Mouse (Mus musculus): ENCODE results near the gene Iffo2.
"Not testable (repeated sequence)": the region's sequence is repeated elsewhere in the genome, so short reads cannot be mapped to it uniquely, and the experiment has no call there.

Iffo2 gene

DNA sequence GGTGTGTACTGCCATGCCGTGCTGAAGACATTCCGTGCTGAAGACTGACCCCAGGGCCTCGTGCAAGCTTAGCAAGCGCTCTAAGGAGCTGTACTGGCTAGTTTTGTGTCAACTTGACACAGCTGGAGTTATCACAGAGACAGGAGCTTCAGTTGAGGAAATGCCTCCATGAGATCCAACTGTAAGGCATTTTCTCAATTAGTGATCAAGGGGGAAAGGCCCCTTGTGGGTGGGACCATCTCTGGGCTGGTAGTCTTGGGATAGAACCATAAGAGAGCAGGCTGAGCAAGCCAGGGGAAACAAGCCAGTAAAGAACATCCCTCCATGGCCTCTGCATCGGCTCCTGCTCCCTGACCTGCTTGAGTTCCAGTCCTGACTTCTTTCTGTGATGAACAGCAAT, at the start of gene Iffo2:
TSS of gene Iffo2 (plus strand) at position 301 of the 400 bp plus-strand sequence.
- not testable (repeated sequence) for DNase-seq (ENCODE audit: low spot score)

DNA sequence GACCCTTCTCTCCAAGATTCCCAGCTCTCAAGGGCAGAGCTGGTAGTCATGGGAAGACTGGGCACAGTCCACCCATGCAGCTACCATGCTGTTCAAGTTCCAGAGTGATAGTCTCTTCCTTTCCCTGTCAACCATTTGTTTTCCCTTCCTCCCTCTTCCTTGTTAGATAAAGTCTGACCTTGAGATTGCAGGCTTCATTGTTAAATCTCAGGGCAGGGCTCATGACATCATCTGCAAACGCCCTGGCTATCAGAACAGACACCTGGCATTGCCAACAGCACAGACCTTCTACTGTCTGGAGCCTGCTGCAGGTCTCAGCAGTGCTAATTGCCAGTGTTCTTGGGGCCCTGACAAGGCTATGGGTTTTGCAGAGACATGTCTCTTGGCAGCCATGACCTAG, 48.9 kb upstream of the Iffo2 start:
- DNase-seq (ENCODE audit: low spot score): no peak

DNA sequence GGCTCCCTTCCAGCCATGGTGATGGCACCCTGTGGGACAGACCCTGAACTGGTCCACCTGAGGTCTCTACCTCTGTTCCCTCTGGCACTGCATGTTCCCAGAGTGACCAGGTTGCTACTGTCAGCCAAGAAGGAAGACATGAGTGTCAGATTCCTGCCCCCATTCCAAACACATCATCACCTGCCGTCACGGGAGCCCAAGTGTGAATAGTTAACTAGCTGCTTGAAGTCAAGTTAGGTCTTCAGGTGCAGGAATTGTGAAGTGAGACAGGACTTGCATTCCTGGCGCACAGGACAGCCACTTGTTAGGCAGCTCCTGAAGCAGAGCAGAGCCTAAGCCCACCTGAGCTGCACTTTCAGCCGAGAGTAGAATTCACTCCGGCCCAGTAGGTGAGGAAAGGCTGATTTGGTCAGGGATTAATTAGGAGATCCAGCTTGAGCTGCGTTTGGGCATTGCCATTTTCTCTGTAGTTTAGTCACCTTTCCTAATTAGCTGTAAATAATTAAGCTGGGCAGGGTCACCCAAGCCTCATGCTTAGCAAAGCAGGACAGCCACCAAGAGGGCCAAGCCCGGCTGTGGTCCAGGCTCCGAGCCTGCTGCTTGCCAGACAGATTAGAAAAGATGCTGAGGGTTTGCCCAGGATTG, 46.8 kb upstream of the Iffo2 start:
- DNase-seq (ENCODE audit: low spot score): no peak

DNA sequence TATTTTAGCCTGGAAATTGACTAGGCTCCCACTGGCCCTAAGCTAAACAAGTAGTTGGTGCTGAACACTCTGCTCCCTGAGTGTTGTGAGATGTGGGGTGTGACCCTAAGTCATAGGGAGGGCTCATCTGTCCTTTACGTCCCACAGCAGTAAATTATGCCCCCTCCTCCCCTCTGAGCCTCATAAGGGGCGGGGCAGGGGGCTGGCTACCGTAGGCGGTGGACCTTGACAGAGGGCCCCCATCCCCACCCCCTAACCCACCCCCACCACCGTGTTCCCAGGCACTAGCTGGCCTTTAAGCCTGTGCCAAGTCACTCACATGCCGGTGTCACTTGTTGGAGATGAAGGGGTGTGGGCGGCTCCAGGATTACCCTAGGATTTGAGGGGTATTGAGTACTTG, 45.9 kb upstream of the Iffo2 start:
- DNase-seq (ENCODE audit: low spot score): no peak

DNA sequence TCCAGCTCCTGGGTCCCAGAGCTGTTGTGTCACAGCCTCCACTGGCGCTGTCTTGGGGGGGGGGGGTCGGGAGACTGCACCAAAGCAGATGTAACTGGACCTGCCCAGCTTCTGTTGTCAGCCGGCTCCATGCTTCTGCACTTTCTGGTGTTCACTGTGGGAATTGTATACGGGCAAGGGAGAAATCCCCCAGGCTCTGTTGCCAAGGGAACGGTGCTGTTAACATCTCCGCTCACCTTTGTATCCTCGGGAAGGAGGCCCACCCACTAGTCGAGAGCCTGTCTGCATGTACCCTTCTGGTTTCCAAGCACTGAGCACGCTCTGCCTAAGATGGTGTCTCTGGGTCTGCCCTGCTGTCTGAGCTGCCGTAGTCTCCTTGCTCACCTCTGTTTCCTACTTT, 43.3 kb upstream of the Iffo2 start:
- DNase-seq (ENCODE audit: low spot score): no peak

DNA sequence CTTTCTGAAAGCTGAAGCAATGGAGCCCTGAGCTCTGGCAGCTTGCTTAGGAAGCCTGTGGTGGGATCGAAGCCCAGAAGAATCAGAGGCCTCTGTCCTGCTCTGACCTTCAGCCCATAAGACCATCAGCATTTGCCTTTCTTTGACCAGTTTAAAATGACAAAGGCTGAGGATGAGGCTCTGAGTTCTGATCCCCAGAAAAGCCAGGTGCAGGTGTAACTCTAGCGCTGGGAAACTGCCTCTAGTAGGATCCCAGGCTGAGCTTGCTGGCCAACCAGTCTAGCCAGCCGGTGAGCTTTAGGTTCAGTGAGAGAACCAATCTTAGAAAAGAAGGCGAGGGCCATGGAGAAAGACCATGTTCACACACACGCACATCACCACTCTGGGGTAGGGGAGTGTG, 42.0 kb upstream of the Iffo2 start:
- no peak for DNase-seq (ENCODE audit: low spot score)

DNA sequence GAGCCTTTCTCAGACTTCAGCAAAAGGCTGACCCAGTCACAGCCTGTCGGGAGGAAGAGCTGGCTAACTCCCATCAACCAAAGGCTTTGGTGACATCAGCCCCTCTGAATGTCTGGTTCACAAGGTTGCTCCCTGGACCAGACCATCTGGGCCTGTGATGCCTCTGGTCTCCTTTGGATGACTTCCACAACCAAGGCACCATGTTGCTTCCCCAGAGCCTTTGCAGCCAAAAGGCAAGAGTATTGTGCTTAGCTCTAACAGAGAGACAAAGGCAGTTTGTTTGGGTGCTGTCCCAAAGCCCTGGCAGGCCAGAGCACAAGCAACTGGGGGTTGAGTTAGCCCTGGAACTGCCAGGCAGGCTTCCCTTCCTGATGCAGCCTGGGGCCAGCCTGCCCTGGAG, 40.4 kb upstream of the Iffo2 start:
- peak; percentile 59 for DNase-seq (ENCODE audit: low spot score)

DNA sequence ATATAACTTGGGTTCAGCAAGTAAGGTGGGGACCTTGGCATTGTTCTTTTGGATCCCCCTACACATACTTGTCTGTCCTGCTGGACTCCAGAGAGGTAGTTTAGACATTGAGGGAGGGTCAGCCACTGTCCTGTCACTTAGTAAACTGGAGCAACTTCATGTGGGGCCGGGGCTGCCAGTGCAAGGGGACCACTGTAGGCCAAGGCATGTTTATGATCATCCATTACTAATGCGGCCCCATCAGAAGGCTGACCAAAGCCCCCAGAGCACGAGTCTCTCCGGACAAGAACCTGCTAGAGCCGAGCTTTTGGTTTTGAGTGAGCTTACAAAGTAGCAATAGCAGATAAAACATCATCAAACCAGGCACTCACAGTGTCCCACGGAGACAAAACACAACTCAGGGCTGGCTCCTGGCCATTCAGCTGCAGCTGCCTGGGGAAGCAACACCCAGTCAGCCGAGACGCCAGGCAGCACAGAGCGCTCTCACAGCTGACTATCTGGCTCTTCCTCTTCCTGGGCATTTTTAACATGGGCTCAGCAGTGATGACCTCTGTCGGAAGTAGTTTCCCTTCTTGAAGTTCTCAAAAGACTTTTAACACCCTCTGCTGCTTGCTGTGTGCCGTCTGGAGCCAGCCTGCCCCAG, 39.8 kb upstream of the Iffo2 start:
- DNase-seq (ENCODE audit: low spot score): peak; percentile 75

DNA sequence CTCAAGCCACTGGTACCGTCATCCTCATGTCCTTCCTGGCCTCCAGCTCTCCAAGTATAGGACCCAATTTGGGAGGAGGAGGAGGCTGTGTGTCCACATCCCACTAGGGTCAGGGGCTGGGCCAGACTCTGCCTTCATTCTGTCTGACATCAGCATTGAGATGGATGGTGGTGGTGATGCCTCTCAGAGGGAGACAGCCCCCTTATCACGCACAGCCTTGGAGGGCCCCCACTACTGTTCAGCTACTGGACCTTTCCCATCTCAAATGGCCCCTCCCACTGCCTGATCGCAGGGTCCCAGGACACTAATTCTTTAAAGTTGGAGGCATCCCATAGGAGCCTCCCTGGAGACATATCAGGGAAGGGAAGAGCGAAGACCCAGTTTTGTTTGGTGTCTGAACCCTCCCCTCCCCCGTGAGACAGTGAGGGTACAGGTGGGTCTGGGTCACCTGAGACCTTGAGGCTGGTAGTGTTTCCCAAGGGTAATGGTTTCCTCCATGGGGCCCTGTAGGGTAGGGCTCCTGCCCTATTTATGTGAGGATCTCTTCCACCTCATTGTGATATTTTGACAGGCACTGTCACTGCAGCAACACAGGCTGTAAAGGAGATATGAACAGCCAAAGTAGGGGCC, 38.7 kb upstream of the Iffo2 start:
- DNase-seq (ENCODE audit: low spot score): no peak

DNA sequence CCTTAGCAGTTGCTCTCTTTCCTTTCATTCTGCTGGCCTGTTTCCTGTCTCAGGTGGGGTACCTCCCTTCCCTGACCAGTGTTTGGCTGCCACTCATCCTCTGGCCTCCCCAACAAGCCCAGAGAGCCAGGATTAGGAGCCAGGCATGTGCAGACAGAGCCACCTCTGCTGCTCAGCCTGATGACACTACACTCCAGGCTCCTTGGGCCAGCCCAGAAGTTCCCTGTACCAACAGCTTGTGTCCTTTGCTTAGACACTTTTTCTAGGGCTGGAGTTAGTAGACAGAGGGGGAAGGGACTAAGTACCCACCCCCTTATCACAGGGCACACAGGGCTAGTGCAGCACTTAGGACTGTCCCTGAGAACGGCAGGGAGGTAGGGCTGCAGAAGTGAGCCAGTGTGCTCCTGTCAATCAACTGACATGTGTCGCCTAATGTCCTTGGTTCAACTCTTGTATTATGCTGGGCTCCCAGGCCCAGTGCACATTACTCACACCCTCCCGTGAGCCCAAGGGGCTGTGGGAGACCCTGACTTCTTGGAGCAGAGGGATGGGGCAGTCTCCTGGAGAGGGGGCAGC, 38.0 kb upstream of the Iffo2 start:
- no peak for DNase-seq (ENCODE audit: low spot score)

DNA sequence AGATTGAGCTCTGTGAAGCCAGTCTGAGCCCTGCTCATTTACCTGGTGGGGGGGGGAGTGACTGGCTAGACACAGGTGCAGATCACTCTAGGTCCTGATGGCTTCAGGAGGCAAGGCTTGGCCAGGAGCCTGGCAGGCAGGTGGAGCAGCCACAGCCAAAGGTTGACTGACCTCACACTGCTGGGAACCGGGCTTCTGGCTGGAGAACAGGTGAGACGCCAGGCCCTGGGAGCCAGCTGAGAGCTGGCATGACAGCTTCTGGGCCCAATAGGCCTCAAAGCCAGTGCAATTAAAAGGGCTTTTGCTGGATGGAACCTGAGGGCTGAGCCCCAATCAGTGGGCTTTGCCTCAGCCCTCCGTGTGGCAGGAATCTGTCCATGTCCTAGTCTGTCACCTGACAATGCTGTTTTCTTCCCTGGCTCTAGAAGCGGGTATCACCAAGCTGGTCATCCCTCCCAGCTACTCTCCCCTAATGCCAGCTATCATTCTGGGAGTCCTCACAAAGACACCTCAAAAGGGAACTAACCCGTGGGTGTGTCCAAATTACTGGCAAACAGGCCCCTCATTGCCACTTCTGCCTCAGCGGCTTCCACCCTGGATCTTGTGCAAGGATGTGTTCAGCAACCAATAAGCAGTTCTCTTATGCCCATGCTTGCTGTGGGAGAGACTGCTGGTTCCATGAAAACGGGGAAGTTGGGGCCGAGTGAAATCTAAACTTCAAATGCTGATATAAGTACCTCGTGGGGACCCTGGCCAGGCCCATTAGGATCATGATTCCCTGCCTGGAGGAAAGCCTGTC, 36.9 kb upstream of the Iffo2 start:
- DNase-seq (ENCODE audit: low spot score): no peak

DNA sequence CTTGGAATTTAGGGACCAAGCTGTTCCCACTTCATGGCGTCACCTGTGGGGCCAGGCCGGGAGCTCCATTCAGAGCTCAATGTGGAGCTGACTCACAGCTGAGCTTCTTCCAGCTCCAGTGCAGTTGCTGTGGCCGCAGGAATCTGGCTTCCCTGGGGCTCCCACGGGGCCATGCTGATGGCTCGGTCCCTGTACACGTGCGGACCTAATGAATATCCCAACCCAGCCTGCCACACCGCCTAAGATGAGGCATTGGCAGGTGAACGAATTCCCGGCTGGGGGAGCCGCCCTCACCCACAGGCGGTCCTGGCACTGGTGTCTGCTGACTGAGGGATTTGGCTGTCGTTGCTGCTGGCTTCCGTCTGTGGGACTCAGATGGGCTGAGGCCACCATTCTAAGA, 29.5 kb upstream of the Iffo2 start:
- DNase-seq (ENCODE audit: low spot score): peak; percentile 46

DNA sequence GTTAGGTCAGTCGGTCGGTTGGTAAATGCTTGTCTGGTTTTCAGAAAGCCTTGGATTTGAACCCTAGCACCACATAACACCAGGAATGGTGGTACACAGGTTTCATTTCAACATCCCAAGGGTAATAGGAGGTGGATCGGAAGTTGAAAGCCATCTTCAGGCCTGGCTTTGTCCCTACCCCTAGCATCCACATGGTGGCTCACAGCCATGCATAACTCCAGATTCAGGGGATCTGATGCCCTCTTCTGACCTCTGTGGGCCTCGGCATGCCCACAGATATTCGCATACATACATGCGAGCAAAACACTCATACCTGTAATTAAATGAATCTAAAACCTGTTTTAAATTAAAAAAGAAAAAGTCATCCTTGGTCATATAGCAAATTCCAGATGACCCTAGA, 28.6 kb upstream of the Iffo2 start:
- DNase-seq (ENCODE audit: low spot score): no peak

DNA sequence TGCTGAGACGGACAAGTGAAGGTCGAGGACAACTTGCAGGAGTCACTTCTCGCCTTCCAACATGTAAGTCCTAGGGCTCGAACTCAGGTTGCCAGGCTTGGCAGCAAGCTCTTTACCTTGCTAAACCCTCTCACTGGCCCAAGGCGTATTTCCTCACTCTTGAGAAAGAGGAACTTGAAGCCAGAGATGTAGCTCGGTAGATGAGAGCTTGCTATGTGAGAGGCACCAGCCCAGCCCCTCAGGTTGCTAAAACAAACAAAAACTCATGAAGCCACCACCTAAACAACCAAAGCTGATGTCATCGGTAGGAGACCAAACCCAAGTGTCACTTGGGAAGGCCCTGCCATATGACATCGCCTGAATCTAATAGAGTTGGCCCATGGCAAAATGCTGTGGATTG, 26.4 kb upstream of the Iffo2 start:
- no peak for DNase-seq (ENCODE audit: low spot score)

DNA sequence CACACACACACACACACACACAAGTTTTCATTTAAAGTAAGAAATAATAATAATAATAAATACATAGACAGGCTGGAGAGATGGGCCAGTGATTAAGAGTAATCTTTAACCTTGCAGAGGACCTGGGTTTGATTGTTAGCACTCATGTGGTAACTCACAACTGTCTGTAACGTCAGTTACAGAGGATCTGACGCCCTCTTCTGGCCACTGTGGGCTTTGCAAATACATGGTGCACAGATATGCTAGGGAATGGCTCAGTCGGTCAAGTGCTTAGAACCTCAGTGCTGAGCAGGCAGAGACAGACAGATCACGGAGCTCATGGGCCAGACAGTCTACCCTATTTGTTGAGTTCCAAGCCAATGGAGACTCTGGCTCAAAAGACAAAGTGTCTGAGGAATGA, 24.6 kb upstream of the Iffo2 start:
- no peak for DNase-seq (ENCODE audit: low spot score)

DNA sequence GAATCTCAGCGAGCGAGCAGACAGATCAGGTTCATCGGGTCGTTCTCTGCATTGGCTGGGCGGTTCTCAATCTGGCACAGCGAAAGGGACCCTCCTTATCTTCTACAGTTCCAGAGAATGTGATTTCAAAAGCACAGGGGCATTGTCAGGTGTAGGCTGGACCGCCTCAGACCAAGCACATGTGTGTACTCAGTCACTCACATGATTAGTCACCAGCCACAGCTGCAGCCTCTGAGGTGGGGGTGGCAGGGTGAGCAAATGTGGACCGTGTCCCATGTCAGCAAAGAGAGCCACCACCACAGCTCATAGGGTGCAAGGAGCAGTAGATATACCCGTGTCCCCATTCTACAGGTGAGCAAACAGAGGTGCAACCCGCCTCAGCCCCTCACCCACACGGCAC, 23.6 kb upstream of the Iffo2 start:
- no peak for DNase-seq (ENCODE audit: low spot score)

DNA sequence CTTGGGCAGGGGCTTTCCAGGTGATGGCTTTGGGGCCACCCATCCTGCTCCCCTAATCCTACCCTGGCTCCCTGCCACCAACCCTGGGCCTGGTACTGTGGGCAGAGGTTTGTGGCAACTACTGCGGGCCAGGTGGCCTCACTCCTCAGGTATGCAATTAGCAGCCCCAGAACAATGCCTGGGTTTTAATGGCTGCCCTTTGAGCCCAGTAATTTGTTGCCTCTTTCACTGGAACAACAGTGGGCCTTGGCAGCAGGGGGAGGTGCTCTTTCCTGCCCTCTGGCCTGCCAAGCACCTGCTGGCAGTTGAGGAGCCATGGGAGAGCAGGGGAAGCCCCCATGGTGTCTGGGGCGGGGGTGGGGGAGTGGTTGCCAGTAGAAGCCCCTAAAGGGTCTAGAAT, 21.3 kb upstream of the Iffo2 start:
- no peak for DNase-seq (ENCODE audit: low spot score)

DNA sequence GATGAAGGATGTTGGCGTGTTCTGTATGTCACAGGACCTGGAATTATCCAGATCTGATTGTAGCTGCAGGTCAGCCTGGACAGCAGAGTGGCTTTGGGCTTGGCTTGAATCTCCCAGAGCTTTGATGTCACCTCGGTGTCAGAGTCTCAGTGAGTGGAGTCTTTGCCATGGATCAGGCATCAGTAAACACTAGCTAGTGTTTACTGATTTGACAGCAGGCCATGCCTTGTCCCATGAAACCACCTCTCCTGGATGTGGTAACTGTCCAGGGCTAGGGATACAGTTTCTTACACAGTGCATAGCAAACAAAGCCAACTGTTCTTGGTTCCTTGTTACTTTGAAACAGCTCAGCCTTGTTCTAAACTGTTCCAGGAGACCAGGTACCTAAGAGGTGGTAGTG, 18.8 kb upstream of the Iffo2 start:
- DNase-seq (ENCODE audit: low spot score): no peak

DNA sequence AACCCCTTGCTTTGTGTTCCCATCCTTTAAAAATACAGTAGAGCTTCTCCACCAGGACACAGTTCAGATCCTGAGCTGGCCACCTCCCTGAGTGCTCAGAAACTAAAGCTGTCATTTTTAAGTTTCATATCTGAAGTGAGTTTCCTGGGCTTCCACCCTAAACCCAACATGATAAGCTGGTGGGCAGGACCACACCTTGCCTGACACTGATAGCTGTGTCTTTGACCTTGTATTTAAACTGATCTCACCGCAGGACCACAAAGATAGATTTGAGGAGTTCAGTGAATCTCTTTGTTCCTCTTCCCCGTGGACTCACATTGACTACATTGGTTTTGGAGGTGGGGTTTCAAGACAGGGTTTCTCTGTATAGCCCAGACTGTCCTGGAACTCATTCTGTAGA, 17.4 kb upstream of the Iffo2 start:
- DNase-seq (ENCODE audit: low spot score): no peak

DNA sequence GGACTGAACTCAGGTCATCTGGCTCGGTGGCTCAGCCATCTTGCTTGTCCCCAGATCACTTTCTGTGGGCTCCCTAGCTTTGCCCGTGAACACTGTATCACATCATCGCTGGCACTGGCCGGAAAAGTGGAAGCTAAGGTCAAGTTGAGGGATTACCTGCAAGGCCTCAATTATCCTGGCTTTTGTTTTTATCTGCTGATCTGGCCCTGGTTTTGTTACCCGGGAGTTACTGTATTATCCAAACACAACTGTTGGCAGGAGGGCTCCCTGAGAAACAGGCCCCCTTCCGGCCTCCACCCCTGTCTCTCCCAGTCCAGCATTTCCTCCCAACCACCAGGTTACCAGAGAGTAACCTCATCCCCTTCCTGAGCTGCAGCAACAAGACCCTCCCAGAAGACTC, 11.1 kb upstream of the Iffo2 start:
- no peak for DNase-seq (ENCODE audit: low spot score)

DNA sequence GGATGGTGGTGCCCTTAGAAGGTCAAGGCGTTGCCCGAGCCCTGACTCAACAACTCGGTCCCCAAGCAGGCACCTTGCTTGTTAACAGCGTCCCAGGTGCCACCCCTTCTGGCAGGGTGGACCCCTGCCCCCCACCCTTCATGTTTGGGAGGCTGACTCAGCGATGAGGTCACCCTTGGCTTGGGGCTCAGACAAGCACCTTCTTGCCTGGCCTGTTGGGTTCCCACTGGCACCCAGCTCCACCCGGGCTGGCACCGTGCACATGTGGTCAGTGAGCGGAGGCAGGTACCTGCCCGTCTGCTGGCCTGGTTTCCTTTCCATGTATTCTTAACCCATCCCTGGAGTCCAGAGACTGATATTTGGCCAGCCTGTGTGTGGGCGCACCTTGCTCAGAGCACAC, 8.4 kb upstream of the Iffo2 start:
- no peak for DNase-seq (ENCODE audit: low spot score)

DNA sequence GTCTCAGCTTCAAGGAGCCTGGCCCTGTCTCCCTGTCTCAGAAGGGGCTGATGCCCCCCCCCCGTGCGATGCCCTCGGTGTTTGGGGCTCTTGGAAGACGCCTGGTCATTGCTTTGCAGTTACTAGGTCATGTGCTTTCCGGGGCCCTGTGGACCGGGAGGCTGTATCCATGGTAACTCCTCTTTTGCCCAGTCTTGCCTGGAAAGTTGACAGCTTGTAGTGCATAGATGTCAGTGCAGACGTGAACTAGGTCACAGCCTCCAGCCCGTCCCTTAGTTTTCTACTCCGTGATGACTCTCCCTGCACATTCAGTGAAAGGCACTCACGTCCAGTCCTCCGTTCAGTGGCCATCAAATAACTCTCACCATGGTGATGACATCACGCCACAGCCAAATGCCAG, 3.9 kb upstream of the Iffo2 start:
- DNase-seq (ENCODE audit: low spot score): no peak

DNA sequence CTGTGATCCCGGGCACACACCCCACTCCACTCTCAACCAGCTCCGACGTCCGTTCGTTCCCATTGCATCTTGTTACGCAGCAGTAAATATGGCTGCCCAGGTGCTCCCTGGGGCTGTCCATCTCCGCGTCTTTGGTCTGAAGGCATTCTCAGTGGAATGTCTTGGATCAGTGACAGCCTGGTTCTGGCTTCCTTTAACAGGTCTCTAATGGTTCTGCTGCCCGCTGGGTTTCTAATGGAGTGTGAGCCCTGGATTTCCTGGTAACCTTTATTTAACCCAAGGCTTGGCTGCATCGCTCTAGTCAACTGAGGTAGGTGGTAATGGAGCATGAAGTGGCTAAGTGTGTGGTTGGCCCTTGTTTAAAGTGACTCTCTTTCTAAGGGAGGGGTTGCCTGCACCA, 1.7 kb downstream of the Iffo2 start:
- no peak for DNase-seq (ENCODE audit: low spot score)
